Mouse (Mus musculus) neural tube, embryonic 15.5 days (tissue): ENCODE results near the gene Camk1g. TPM values are rescaled to one million over a fixed set of nuclear protein-coding genes. Genes with fewer than 3 reads are reported as not detected.
A peak's percentile ranks its signal among the peaks of the same experiment; 100 is the strongest.

Experiments used
- ATAC-seq: fragments of 200-750 bp; cut with Nextera tagmentation; 2 replicates; pipeline ENCODE4 v1.8.0; 2017; ENCODE audit warnings: mild to moderate bottlenecking, moderate TSS enrichment, moderate library complexity; ENCODE audit not compliant: low FRiP score
- H3K27ac ChIP-seq: fragments of 300-500 bp; sonication (generic); replicated peaks from 2 replicates; pipeline ENCODE4 v1.5.1; 2015; ENCODE audit warnings: mild to moderate bottlenecking, inconsistent platforms
- H3K27me3 ChIP-seq: fragments of 300-500 bp; sonication (generic); replicated peaks from 2 replicates; pipeline ENCODE4 v1.6.1; 2015; ENCODE audit warnings: inconsistent platforms
- H3K36me3 ChIP-seq: fragments of 300-500 bp; sonication (generic); 2 replicates; pipeline ENCODE4 v1.6.1; 2015; ENCODE audit warnings: inconsistent platforms
- H3K4me1 ChIP-seq: fragments of 300-500 bp; sonication (generic); 2 replicates; pipeline ENCODE4 v1.6.1; 2015; ENCODE audit warnings: inconsistent platforms
- H3K4me2 ChIP-seq: fragments of 300-500 bp; sonication (generic); 2 replicates; pipeline ENCODE4 v1.6.1; 2015; ENCODE audit warnings: inconsistent platforms, mild to moderate bottlenecking, moderate library complexity
- H3K4me3 ChIP-seq: fragments of 300-500 bp; sonication (generic); replicated peaks from 2 replicates; pipeline ENCODE4 v1.5.1; 2015; ENCODE audit warnings: mild to moderate bottlenecking, inconsistent platforms
- H3K9ac ChIP-seq: fragments of 300-500 bp; sonication (generic); replicated peaks from 2 replicates; pipeline ENCODE4 v1.6.1; 2015; ENCODE audit warnings: mild to moderate bottlenecking, inconsistent platforms
- H3K9me3 ChIP-seq: fragments of 300-500 bp; sonication (generic); replicated peaks from 2 replicates; pipeline ENCODE4 v1.6.1; 2016; ENCODE audit warnings: inconsistent platforms
- WGBS: fragments of 180-500 bp; shearing (Covaris S2); methylation state at CpG from one replicate; pipeline ENCODE4 v1.1.7; 2015; ENCODE audit warnings: mixed read lengths; 5-methylcytosine and 5-hydroxymethylcytosine counted together
- polyA plus RNA-seq: library from polyadenylated mRNA; unstranded; fragments of >200 nt; fragmentation: Nextera tagmentation; extraction: Ambion mirVana; gene quantifications from 2 replicates; pipeline ENCODE4 v1.2.1, GENCODE M21; 2015

Gene Camk1g
- polyA plus RNA-seq, 1 experiment from 2014 or later = 49.5 TPM

- H3K27ac ChIP-seq = no peak overlapping the region
- no peak overlapping the region for H3K4me2 ChIP-seq
- H3K36me3 ChIP-seq = no peaks in the 10 kb centered on the region
- H3K4me3 ChIP-seq = no peak overlapping the region
- WGBS = 44% methylated on average over 12 of the region's 12 CpGs
- no peaks in the 10 kb centered on the region for H3K9me3 ChIP-seq
- ATAC-seq = no peak
- H3K9ac ChIP-seq = no peak overlapping the region
- H3K4me1 ChIP-seq = peaks cover 35% of the 10 kb centered on the region
- no peaks in the 10 kb centered on the region for H3K27me3 ChIP-seq
These were observed 19.9 kb upstream of the Camk1g start for GRCm38 (mm10) chr1:193390004-193390403.

DNA sequence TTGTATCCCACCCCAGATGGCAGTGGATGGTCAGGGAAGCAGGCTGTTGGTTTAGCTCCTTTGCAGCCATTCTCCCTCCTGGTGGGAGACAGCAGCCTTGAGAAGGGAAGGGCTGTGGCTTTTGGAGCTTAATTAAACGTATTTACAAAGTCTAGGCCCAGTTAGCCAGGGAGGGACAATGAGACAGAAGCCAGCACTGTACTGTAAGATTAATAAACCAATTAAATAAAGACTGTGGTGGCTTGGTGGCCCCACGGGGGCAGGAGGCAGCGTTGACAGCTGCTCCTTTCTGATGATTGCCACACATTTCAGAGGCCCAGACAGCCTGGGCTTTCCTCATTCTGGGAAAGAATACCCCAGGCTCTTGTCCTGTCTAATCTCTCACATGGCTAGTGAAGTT lies 19.4 kb upstream of the Camk1g start:
- H3K9me3 ChIP-seq = no peaks in the 10 kb centered on the region
- no peak overlapping the region for H3K27ac ChIP-seq
- H3K27me3 ChIP-seq = no peaks in the 10 kb centered on the region
- WGBS = 12% methylated on average over 3 of the region's 3 CpGs
- H3K4me3 ChIP-seq = no peak overlapping the region
- H3K9ac ChIP-seq = no peak overlapping the region
- H3K4me2 ChIP-seq = no peak overlapping the region
- no peak for ATAC-seq
- H3K36me3 ChIP-seq = no peaks in the 10 kb centered on the region
- H3K4me1 ChIP-seq = peaks cover 35% of the 10 kb centered on the region

DNA sequence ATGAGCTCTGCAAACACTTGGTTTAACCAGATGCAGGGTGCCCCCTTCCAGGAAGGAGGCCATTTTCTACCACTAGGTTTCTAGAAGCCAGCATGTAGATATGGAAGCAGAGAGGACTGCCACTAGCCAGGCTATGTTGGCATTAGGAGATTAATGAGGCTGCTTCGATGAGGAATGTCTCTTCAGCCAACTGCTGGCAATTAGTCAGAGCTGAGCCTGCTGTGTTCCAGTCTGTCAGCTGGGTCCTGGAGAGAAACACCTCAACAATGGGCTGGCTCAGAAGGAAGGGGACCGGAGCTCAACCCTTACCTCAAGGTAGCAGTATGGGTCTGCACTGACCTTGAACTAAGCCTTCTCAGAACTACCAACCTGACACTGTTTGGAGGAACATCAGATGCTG lies 17.1 kb upstream of the Camk1g start:
- Histone ChIP-seq H3K36me3 (no peaks in the 10 kb centered on the region), H3K27me3 (no peaks in the 10 kb centered on the region), H3K9ac (no peak overlapping the region), H3K4me3 (no peak overlapping the region), H3K9me3 (no peaks in the 10 kb centered on the region), H3K4me1 (peaks cover 47% of the 10 kb centered on the region), H3K27ac (no peak overlapping the region), H3K4me2 (no peak overlapping the region)
- no peak for ATAC-seq
- 43% methylated on average over 2 of the region's 2 CpGs for WGBS

- no peak overlapping the region for H3K4me3 ChIP-seq
- 0% methylated on average over 5 of the region's 5 CpGs for WGBS
- peak overlapping the region; percentile 71 for H3K27ac ChIP-seq
- no peaks in the 10 kb centered on the region for H3K27me3 ChIP-seq
- peak; percentile 50 for ATAC-seq
- no peaks in the 10 kb centered on the region for H3K36me3 ChIP-seq
- peaks cover 54% of the 10 kb centered on the region for H3K4me1 ChIP-seq
- no peak overlapping the region for H3K9ac ChIP-seq
- H3K4me2 ChIP-seq = no peak overlapping the region
- H3K9me3 ChIP-seq = no peaks in the 10 kb centered on the region
These were observed 16.0 kb upstream of the Camk1g start for GRCm38 (mm10) chr1:193386136-193386535.

GRCm38 (mm10) chr1:193382841-193383462 lies 12.9 kb upstream of the Camk1g start:
- Histone ChIP-seq H3K9ac (no peak overlapping the region), H3K27ac (peak overlapping the region; percentile 6; the same call in 1 of the 2 replicates), H3K4me2 (peak overlapping the region; percentile 45), H3K4me1 (peaks cover 39% of the 10 kb centered on the region), H3K4me3 (peak overlapping the region; percentile 15), H3K9me3 (no peaks in the 10 kb centered on the region), H3K36me3 (no peaks in the 10 kb centered on the region), H3K27me3 (no peaks in the 10 kb centered on the region)
- 8% methylated on average over 8 of the region's 8 CpGs for WGBS
- peak; percentile 16; the same call in 1 of the 2 replicates for ATAC-seq

- no peaks in the 10 kb centered on the region for H3K27me3 ChIP-seq
- ATAC-seq = peak; percentile 60
- peak overlapping the region; percentile 15 for H3K4me3 ChIP-seq
- peak overlapping the region; percentile 45 for H3K4me2 ChIP-seq
- no peaks in the 10 kb centered on the region for H3K36me3 ChIP-seq
- H3K9me3 ChIP-seq = no peaks in the 10 kb centered on the region
- WGBS = 1% methylated on average over 8 of the region's 8 CpGs
- H3K9ac ChIP-seq = no peak overlapping the region
- H3K27ac ChIP-seq = peak overlapping the region; percentile 49; the same call in 1 of the 2 replicates
- peaks cover 39% of the 10 kb centered on the region for H3K4me1 ChIP-seq
These were observed 12.3 kb upstream of the Camk1g start for GRCm38 (mm10) chr1:193382435-193382834.

DNA sequence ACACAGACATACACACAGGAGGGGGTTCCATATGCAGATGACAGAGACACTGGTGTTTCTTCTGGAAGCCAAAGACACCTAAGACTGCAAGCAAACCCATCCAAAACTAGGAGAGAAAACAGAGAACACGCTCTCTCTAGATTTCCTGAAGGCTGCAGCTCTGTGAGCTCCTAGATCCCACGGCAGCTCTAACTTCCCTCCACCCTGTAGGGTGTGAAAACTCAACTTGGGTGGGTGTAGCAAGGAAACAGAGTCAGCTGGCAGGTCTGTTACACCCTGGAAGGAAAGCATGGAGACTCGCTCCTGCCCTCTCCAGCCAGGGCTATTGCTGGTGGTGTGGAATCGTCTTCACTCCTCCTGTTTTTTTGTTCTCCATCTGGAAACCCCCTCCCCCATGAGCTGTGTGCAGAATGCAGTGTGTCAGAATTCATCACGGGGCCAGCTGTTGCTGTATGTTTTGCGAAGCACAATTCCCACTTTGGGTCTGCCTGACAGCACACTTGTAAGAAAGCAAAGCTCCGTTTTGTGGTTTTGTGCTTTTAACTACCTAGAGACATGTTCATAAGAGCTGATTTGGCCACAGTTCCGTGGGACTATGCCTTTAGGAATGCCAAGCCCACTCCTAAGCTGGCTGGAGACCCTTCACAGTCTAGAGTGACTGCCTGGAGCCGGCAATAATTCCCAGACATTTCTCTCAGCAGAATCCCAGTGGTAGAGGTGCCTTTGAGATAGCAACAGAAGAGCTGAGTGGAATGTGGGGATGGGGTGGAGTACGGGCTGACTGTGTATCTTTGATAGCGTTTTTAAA lies 11.7 kb upstream of the Camk1g start:
- 28% methylated on average over 11 of the region's 11 CpGs for WGBS
- H3K27me3 ChIP-seq = no peaks in the 10 kb centered on the region
- H3K9ac ChIP-seq = no peak overlapping the region
- peak overlapping the region; percentile 15; the same call in 1 of the 2 replicates for H3K4me3 ChIP-seq
- H3K4me1 ChIP-seq = peaks cover 35% of the 10 kb centered on the region
- H3K4me2 ChIP-seq = peak overlapping the region; percentile 45
- no peaks in the 10 kb centered on the region for H3K9me3 ChIP-seq
- no peaks in the 10 kb centered on the region for H3K36me3 ChIP-seq
- no peak for ATAC-seq
- peak overlapping the region; percentile 49 for H3K27ac ChIP-seq

- peaks cover 29% of the 10 kb centered on the region for H3K4me1 ChIP-seq
- H3K27me3 ChIP-seq = no peaks in the 10 kb centered on the region
- H3K36me3 ChIP-seq = no peaks in the 10 kb centered on the region
- ATAC-seq = no peak
- no peak overlapping the region for H3K4me3 ChIP-seq
- H3K27ac ChIP-seq = no peak overlapping the region
- 83% methylated on average over 5 of the region's 5 CpGs for WGBS
- H3K9ac ChIP-seq = no peak overlapping the region
- no peak overlapping the region for H3K4me2 ChIP-seq
- no peaks in the 10 kb centered on the region for H3K9me3 ChIP-seq
These were observed 10.8 kb upstream of the Camk1g start for GRCm38 (mm10) chr1:193380877-193381276.

GRCm38 (mm10) chr1:193379634-193380033 lies 9.5 kb upstream of the Camk1g start:
- Histone ChIP-seq H3K9me3 (no peaks in the 10 kb centered on the region), H3K27me3 (no peaks in the 10 kb centered on the region), H3K4me1 (peaks cover 24% of the 10 kb centered on the region), H3K9ac (no peak overlapping the region), H3K36me3 (no peaks in the 10 kb centered on the region), H3K4me2 (no peak overlapping the region), H3K4me3 (no peak overlapping the region), H3K27ac (no peak overlapping the region)
- 57% methylated on average over 6 of the region's 6 CpGs for WGBS
- ATAC-seq = no peak

DNA sequence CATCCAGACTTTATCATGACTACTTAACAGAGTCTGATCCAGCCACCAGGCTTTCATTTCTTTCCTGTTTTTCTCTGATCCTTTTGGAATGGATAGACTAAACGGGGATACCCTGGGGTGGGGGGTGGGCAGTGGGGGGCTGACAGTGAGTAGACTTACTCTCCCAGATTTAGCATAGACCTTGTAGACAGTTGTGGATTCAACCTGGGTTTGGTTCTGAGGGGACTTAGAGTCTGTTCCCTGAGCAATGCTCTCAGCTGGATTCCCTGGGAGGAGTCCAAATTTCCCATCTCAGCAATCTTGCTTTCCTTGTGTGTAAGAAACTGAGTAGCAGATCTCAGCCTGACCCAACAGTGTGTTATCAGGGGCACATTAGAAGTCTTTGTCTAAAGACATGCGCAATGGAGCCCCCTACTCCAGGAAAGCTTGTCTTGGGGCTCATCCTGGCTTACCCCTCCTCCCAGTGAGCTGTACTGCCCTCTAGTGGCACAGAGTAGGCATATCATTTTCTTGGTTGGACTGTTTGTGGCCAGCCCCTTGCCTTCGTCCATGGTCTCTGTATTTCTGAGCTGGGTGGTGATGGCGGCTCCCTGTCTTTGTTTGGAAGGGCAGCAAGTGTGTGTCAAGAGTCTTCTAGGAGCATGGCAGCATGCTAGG lies 6.5 kb upstream of the Camk1g start:
- Histone ChIP-seq H3K9ac (no peak overlapping the region), H3K9me3 (no peaks in the 10 kb centered on the region), H3K27ac (no peak overlapping the region), H3K36me3 (no peaks in the 10 kb centered on the region), H3K4me2 (no peak overlapping the region), H3K4me3 (no peak overlapping the region), H3K4me1 (peaks cover 6% of the 10 kb centered on the region; the same call in 1 of the 2 replicates), H3K27me3 (no peaks in the 10 kb centered on the region)
- 35% methylated on average over 4 of the region's 4 CpGs for WGBS
- peak; percentile 42 for ATAC-seq

DNA sequence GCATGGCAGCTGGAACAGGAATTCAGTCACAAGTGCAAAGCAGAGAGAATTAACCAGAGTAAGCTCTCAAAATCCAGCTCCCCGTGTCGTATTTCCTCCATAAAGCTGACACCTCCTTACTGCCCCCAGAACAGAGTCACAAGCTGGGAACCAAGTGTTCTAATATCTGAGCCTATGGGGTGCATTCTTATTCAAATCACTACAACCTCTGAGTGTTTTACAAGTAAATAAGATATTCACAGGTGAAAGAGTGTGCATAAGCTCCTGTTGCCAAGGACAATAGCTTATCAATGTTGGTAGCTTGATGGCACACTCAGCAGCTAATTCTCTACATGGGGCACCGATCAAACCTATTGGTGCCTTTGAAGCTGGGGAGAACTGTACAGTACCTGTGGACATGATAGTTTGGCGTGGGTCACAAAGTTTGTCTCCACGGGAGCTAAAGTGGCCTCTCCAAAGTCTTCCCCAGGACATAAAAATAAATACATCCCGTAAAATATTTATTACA lies 3.9 kb upstream of the Camk1g start:
- no peak for ATAC-seq
- Histone ChIP-seq H3K36me3 (no peaks in the 10 kb centered on the region), H3K9me3 (no peaks in the 10 kb centered on the region), H3K4me1 (peaks cover 20% of the 10 kb centered on the region), H3K4me2 (no peak overlapping the region), H3K27me3 (no peaks in the 10 kb centered on the region), H3K27ac (no peak overlapping the region), H3K9ac (no peak overlapping the region), H3K4me3 (no peak overlapping the region)
- WGBS = 86% methylated on average over 6 of the region's 6 CpGs
